Mouse (Mus musculus): Measurements from ENCODE around the gene Gpr65.

DNA sequence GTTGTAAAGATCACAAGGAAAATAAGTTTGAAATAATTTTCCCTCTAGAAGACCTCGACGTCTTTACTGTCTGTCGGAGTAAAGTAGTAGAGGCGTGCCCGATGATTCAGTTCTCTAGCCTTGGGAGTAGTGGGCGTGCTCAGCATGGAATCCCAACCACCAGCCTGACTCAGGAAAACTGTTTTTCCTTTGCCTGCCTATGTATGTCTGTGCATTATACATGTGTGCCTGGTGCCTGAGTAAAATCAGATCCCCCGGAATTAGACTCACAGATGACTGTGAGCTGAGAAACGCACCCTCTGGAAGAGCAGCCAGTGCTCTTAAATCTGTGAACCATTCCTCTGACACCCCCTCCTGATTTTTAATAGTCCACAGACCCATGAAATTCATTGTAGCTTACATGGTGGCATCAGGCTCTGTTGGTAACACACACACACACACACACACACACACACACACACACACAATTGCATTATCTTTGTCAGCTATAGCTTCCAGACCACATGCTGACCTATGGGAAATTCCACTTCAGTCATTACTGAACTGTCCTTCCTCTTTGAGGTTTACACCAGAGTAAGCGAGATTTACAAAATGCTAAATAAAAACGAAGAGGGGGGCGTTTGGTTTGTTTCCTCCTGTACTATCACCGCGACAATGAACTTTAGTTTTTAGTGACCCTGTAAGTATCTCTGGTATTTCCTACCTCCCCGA lies 14.5 kb downstream of the Gpr65 start:
- TF ChIP-seq CTCF (IDR thresholded peaks at IDR 0.05 in 2 of 3, conservative IDR thresholded peaks at IDR 0.05 in 1 of 3; ENCODE audit: control insufficient read depth in 1 of 3, insufficient read depth in 1 of 3, low read depth in 2 of 3, low read length in 3 of 3, poor library complexity in 1 of 3, severe bottlenecking in 1 of 3): no peak
- no peak for TF ChIP-seq ZNF384 (IDR thresholded peaks at IDR 0.05; ENCODE audit: low read depth, low read length)
- no peak for TF ChIP-seq MAZ (IDR thresholded peaks at IDR 0.05; ENCODE audit: low read depth, low read length)
- TF ChIP-seq E2F4 (IDR thresholded peaks at IDR 0.05; ENCODE audit: borderline replicate concordance, low read depth, low read length): no peak
- no peak for TF ChIP-seq MAFK (IDR thresholded peaks at IDR 0.05; ENCODE audit: borderline replicate concordance, low read depth, low read length)
- TF ChIP-seq ZC3H11A (IDR thresholded peaks at IDR 0.05; ENCODE audit: low read depth, low read length): no peak
- no peak for TF ChIP-seq MXI1 (IDR thresholded peaks at IDR 0.05; ENCODE audit: low read depth, low read length)
- no peak for TF ChIP-seq ELF1 (IDR thresholded peaks at IDR 0.05; ENCODE audit: low read depth, low read length)
- TF ChIP-seq MEF2A (IDR thresholded peaks at IDR 0.05; ENCODE audit: extremely low read depth, insufficient replicate concordance, low read depth, low read length, poor library complexity, severe bottlenecking): no peak
- TF ChIP-seq ETS1 (IDR thresholded peaks at IDR 0.05; ENCODE audit: low read depth, low read length): no peak
- TF ChIP-seq BHLHE40 (IDR thresholded peaks at IDR 0.05; ENCODE audit: borderline replicate concordance, low read depth, low read length): no peak
- no peak for TF ChIP-seq UBTF (IDR thresholded peaks at IDR 0.05; ENCODE audit: borderline replicate concordance, insufficient read depth, low read depth, low read length)
- no peak for TF ChIP-seq POLR2A (IDR thresholded peaks at IDR 0.05; ENCODE audit: control insufficient read depth in 1 of 2, insufficient read depth in 1 of 2, low read depth in 1 of 2, low read length in 2 of 2, poor library complexity in 1 of 2)
